ENCODE assay signal across 28 mouse cellular contexts in the genomic region with DNA sequence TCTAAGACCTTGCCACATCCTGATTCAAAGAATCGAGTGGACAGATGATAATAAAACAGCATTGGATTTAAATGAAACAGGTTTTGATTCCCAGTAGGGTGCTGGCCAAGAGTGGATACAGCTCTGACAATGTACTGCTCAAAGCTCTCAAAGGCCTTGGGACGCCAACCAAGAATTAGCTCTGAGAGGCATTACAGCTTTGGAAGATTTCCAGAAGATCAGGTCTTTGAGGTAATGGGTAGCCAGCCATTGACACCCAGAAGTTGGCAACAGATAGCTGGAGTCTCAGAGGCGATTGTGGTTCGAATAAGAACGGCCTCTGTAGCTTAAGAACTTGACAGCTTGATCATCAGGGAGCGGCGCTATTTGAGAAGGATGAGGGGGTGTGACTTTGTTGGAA. TPM values are rescaled to one million over a fixed set of nuclear protein-coding genes. Genes with fewer than 3 reads are reported as not detected.
DNase-seq lines count a peak whose midpoint lies in the region; ATAC-seq and TF ChIP-seq lines count a peak whose summit lies in the region.
"Had no signal": no experiment of that assay in that cellular context is flagged by ENCODE, and none has a peak within 500 bp of the region (broad histone marks: within the 10 kb centered on the region; RNA-seq: fewer than 3 reads in every experiment).

No protein-coding gene starts in this region.

- ATAC-seq in kidney, embryonic 15.5 days (replicated peaks; ENCODE audit: low FRiP score) = no peak
- no peak for ATAC-seq in liver, embryonic 14.5 days (ENCODE audit: insufficient read depth)
- no peak for ATAC-seq in liver, embryonic 11.5 days (replicated peaks; ENCODE audit: low FRiP score)
- no peak for ATAC-seq in liver, embryonic 15.5 days (ENCODE audit: insufficient read depth)
- ATAC-seq: forebrain, embryonic 15.5 days; intestine, embryonic 15.5 days; Patski had no signal

- peak; percentile 21 for DNase-seq in adrenal gland, adult 2 months
- DNase-seq in adrenal gland, adult 18-20 months (ENCODE audit: low spot score in 2 of 2) = no peak
- DNase-seq in kidney, adult 18-20 months = peak; percentile 28
- no peak for DNase-seq in liver, embryonic 14.5 days (ENCODE audit: low read depth in 3 of 3, low spot score in 3 of 3)
- DNase-seq in liver, embryonic 11.5 days (ENCODE audit: low spot score) = no peak
- DNase-seq in cerebellum, adult 11-12 months = no peak
- DNase-seq: adrenal gland, postnatal 36 days; cerebellum, adult 9-10 months; heart, postnatal 10 days; layer of hippocampus, postnatal 36 days; lung, postnatal 4 days; thymus, postnatal 14 days had no signal

- H3K36me3 ChIP-seq in kidney, embryonic 15.5 days = no peaks in the 10 kb centered on the region
- no peaks in the 10 kb centered on the region for H3K36me3 ChIP-seq in liver, embryonic 14.5 days (replicated peaks; ENCODE audit: control insufficient read depth, insufficient read depth, low read depth)
- H3K36me3 ChIP-seq in liver, embryonic 11.5 days (ENCODE audit: control insufficient read depth, insufficient read depth, low read length) = no peaks in the 10 kb centered on the region
- H3K36me3 ChIP-seq in liver, embryonic 15.5 days (replicated peaks) = no peaks in the 10 kb centered on the region
- H3K36me3 ChIP-seq: forebrain, embryonic 15.5 days; intestine, embryonic 15.5 days; lung, embryonic 15.5 days had no signal

- no peaks in the 10 kb centered on the region for H3K27me3 ChIP-seq in kidney, embryonic 15.5 days
- H3K27me3 ChIP-seq in liver, embryonic 14.5 days (ENCODE audit: control insufficient read depth, insufficient read depth, low read length) = no peaks in the 10 kb centered on the region; the same call in 1 of the 2 replicates
- H3K27me3 ChIP-seq in liver, embryonic 11.5 days (replicated peaks; ENCODE audit: control insufficient read depth, insufficient read depth, low read length) = peaks cover 3% of the 10 kb centered on the region; the same call in 1 of the 2 replicates
- H3K27me3 ChIP-seq in liver, embryonic 15.5 days = peaks cover 35% of the 10 kb centered on the region
- H3K27me3 ChIP-seq: forebrain, embryonic 15.5 days; hindbrain, embryonic 12.5 days; intestine, embryonic 15.5 days; limb, embryonic 13.5 days; lung, embryonic 15.5 days; Patski had no signal

- H3K4me3 ChIP-seq in kidney, embryonic 15.5 days (replicated peaks) = no peak overlapping the region
- no peak overlapping the region for H3K4me3 ChIP-seq in liver, embryonic 14.5 days (ENCODE audit: insufficient read depth in 1 of 2, low read depth in 2 of 2, low read length in 2 of 2)
- H3K4me3 ChIP-seq in liver, embryonic 11.5 days (ENCODE audit: low read depth, low read length) = no peak overlapping the region
- no peak overlapping the region for H3K4me3 ChIP-seq in liver, embryonic 15.5 days (replicated peaks)
- H3K4me3 ChIP-seq: embryonic facial prominence, embryonic 10.5 days; forebrain, embryonic 15.5 days; hindbrain, embryonic 12.5 days; intestine, embryonic 15.5 days; layer of hippocampus, adult 2 months; limb, embryonic 13.5 days; lung, embryonic 15.5 days; myocyte had no signal

- TF ChIP-seq EP300 in liver, embryonic 14.5 days (IDR thresholded peaks at IDR 0.05; ENCODE audit: low read depth) = no peak

- no peaks in the 10 kb centered on the region for H3K4me1 ChIP-seq in kidney, embryonic 15.5 days
- peaks cover 15 to 26% of the 10 kb centered on the region in 2 experiments for H3K4me1 ChIP-seq in liver, embryonic 14.5 days (replicated peaks; ENCODE audit: control insufficient read depth in 2 of 2, insufficient read depth in 2 of 2, low read length in 1 of 2)
- H3K4me1 ChIP-seq in liver, embryonic 11.5 days (replicated peaks; ENCODE audit: control insufficient read depth, insufficient read depth, low read length) = peaks cover 6% of the 10 kb centered on the region; the same call in 1 of the 2 replicates
- peaks cover 38% of the 10 kb centered on the region for H3K4me1 ChIP-seq in liver, embryonic 15.5 days (replicated peaks)
- H3K4me1 ChIP-seq: limb, embryonic 13.5 days had no signal

- no peaks in the 10 kb centered on the region for H3K9me3 ChIP-seq in kidney, embryonic 15.5 days (replicated peaks)
- H3K9me3 ChIP-seq in liver, embryonic 14.5 days (ENCODE audit: control insufficient read depth, low read length) = no peaks in the 10 kb centered on the region
- no peaks in the 10 kb centered on the region for H3K9me3 ChIP-seq in liver, embryonic 11.5 days (ENCODE audit: control insufficient read depth, low read length)
- H3K9me3 ChIP-seq in liver, embryonic 15.5 days (replicated peaks) = no peaks in the 10 kb centered on the region
- H3K9me3 ChIP-seq: embryonic facial prominence, embryonic 10.5 days; forebrain, embryonic 15.5 days; hindbrain, embryonic 12.5 days; intestine, embryonic 15.5 days; lung, embryonic 15.5 days had no signal

- no peak overlapping the region for H3K27ac ChIP-seq in kidney, embryonic 15.5 days
- peak overlapping the region; percentile 46; the same call in 1 of the 2 replicates for H3K27ac ChIP-seq in liver, embryonic 14.5 days
- H3K27ac ChIP-seq in liver, embryonic 11.5 days (ENCODE audit: low read depth, low read length) = no peak overlapping the region
- peak overlapping the region; percentile 58; the same call in 1 of the 2 replicates for H3K27ac ChIP-seq in liver, embryonic 15.5 days (replicated peaks)
- H3K27ac ChIP-seq: embryonic facial prominence, embryonic 10.5 days; forebrain, embryonic 15.5 days; hindbrain, embryonic 12.5 days; intestine, embryonic 15.5 days; layer of hippocampus, adult 2 months; limb, embryonic 13.5 days; lung, embryonic 15.5 days had no signal

- H3K9ac ChIP-seq in kidney, embryonic 15.5 days = no peak overlapping the region
- no peak overlapping the region for H3K9ac ChIP-seq in liver, embryonic 14.5 days (replicated peaks)
- H3K9ac ChIP-seq in liver, embryonic 11.5 days (ENCODE audit: low read depth, low read length) = no peak overlapping the region
- H3K9ac ChIP-seq in liver, embryonic 15.5 days = no peak overlapping the region
- H3K9ac ChIP-seq: forebrain, embryonic 15.5 days; hindbrain, embryonic 12.5 days; intestine, embryonic 15.5 days; limb, embryonic 13.5 days; lung, embryonic 15.5 days had no signal

- no peak overlapping the region for H3K4me2 ChIP-seq in kidney, embryonic 15.5 days
- H3K4me2 ChIP-seq in liver, embryonic 14.5 days (ENCODE audit: low read depth) = no peak overlapping the region
- no peak overlapping the region for H3K4me2 ChIP-seq in liver, embryonic 11.5 days
- H3K4me2 ChIP-seq in liver, embryonic 15.5 days = no peak overlapping the region
- H3K4me2 ChIP-seq: forebrain, embryonic 15.5 days; heart, embryonic 11.5 days; hindbrain, embryonic 12.5 days; intestine, embryonic 15.5 days; limb, embryonic 13.5 days; lung, embryonic 15.5 days had no signal

- TF ChIP-seq CTCF in liver, embryonic 14.5 days (IDR thresholded peaks at IDR 0.05; ENCODE audit: low read depth) = no peak

- WGBS in kidney, embryonic 15.5 days = 91% methylated on average over 7 of the region's 7 CpGs
- 63% methylated on average over 7 of the region's 7 CpGs for WGBS in liver, embryonic 14.5 days (ENCODE audit: insufficient replicate concordance)
- WGBS in liver, embryonic 11.5 days = 86% methylated on average over 7 of the region's 7 CpGs
- 72% methylated on average over 7 of the region's 7 CpGs for WGBS in liver, embryonic 15.5 days (ENCODE audit: insufficient replicate concordance)

RNA-seq across cellular contexts. Expression of a gene that starts 8.0 kb away (rescaled TPM):
- 10 to 100 TPM in 1 of 2 experiments, 1 to 10 TPM in 1; 7.6 to 12.4 TPM for total RNA-seq in adrenal gland, adult 2 months (2021)
- polyA plus RNA-seq in adrenal gland, adult 2 months (2012; rRNA removed) = 8.1 and 8.2 TPM in 2 replicates
- 1 to 10 TPM; 8.2 to 8.7 TPM for total RNA-seq in adrenal gland, adult 18-20 months (2021)
- 6.4 and 7.3 TPM in 2 replicates for polyA plus RNA-seq in kidney, embryonic 15.5 days (2015; fragmentation: Nextera tagmentation; extraction: Ambion mirVana)
- 0.95 and 1.0 TPM in 2 replicates for polyA plus RNA-seq in liver, embryonic 14.5 days (2012; rRNA removed)
- polyA plus RNA-seq in liver, embryonic 14.5 days (2014; fragmentation: Nextera tagmentation; extraction: Ambion mirVana) = 0.33 and 0.45 TPM in 2 replicates
- 2.5 and 2.7 TPM in 2 replicates for polyA plus RNA-seq in liver, embryonic 11.5 days (2014; fragmentation: Nextera tagmentation; extraction: Ambion mirVana)
- polyA plus RNA-seq in liver, embryonic 15.5 days (2015; fragmentation: Nextera tagmentation; extraction: Ambion mirVana) = 0.54 and 0.55 TPM in 2 replicates
- total RNA-seq: common myeloid progenitor, adult 5-6 weeks; granulocyte monocyte progenitor cell, adult 5-6 weeks had no signal

RNA-seq across cellular contexts. Expression of a gene that starts 48.6 kb away (rescaled TPM):
- total RNA-seq in adrenal gland, adult 2 months (2021) = 10 to 100 TPM; 11.4 to 23.2 TPM
- 19.6 and 23.4 TPM in 2 replicates for polyA plus RNA-seq in adrenal gland, adult 2 months (2012; rRNA removed)
- total RNA-seq in adrenal gland, adult 18-20 months (2021) = 1 to 10 TPM; 9.3 to 9.4 TPM
- polyA plus RNA-seq in kidney, embryonic 15.5 days (2015; fragmentation: Nextera tagmentation; extraction: Ambion mirVana) = 34.6 and 39.1 TPM in 2 replicates
- 11.2 and 11.9 TPM in 2 replicates for polyA plus RNA-seq in liver, embryonic 14.5 days (2012; rRNA removed)
- polyA plus RNA-seq in liver, embryonic 14.5 days (2014; fragmentation: Nextera tagmentation; extraction: Ambion mirVana) = 9.4 and 10.8 TPM in 2 replicates
- polyA plus RNA-seq in liver, embryonic 11.5 days (2014; fragmentation: Nextera tagmentation; extraction: Ambion mirVana) = 25.9 and 28.7 TPM in 2 replicates
- 11.0 and 12.7 TPM in 2 replicates for polyA plus RNA-seq in liver, embryonic 15.5 days (2015; fragmentation: Nextera tagmentation; extraction: Ambion mirVana)

RNA-seq across cellular contexts. Expression of a gene that starts 52.3 kb away (rescaled TPM):
- 10 to 100 TPM; 38.7 to 47.7 TPM for total RNA-seq in adrenal gland, adult 2 months (2021)
- polyA plus RNA-seq in adrenal gland, adult 2 months (2012; rRNA removed) = 17.1 and 17.8 TPM in 2 replicates
- 10 to 100 TPM; 45.3 to 52.3 TPM for total RNA-seq in adrenal gland, adult 18-20 months (2021)
- polyA plus RNA-seq in kidney, embryonic 15.5 days (2015; fragmentation: Nextera tagmentation; extraction: Ambion mirVana) = 35.3 and 37.6 TPM in 2 replicates
- polyA plus RNA-seq in liver, embryonic 14.5 days (2012; rRNA removed) = 4.3 and 4.8 TPM in 2 replicates
- polyA plus RNA-seq in liver, embryonic 14.5 days (2014; fragmentation: Nextera tagmentation; extraction: Ambion mirVana) = 13.3 and 14.5 TPM in 2 replicates
- 35.8 and 44.9 TPM in 2 replicates for polyA plus RNA-seq in liver, embryonic 11.5 days (2014; fragmentation: Nextera tagmentation; extraction: Ambion mirVana)
- 16.2 and 17.0 TPM in 2 replicates for polyA plus RNA-seq in liver, embryonic 15.5 days (2015; fragmentation: Nextera tagmentation; extraction: Ambion mirVana)

RNA-seq across cellular contexts. Expression of a gene that starts 54.1 kb away (rescaled TPM):
- 10 to 100 TPM in 1 of 2 experiments, 1 to 10 TPM in 1; 6.8 to 20.2 TPM for total RNA-seq in adrenal gland, adult 2 months (2021)
- polyA plus RNA-seq in adrenal gland, adult 2 months (2012; rRNA removed) = not detected in 2 replicates
- 10 to 100 TPM in 1 of 2 experiments, not detected in 1; 11.6 TPM for total RNA-seq in adrenal gland, adult 18-20 months (2021)
- polyA plus RNA-seq in kidney, embryonic 15.5 days (2015; fragmentation: Nextera tagmentation; extraction: Ambion mirVana) = not detected in 2 replicates
- not detected in 2 replicates for polyA plus RNA-seq in liver, embryonic 14.5 days (2012; rRNA removed)
- polyA plus RNA-seq in liver, embryonic 14.5 days (2014; fragmentation: Nextera tagmentation; extraction: Ambion mirVana) = not detected in 2 replicates
- not detected in 2 replicates for polyA plus RNA-seq in liver, embryonic 11.5 days (2014; fragmentation: Nextera tagmentation; extraction: Ambion mirVana)
- not detected in 2 replicates for polyA plus RNA-seq in liver, embryonic 15.5 days (2015; fragmentation: Nextera tagmentation; extraction: Ambion mirVana)
- total RNA-seq: common myeloid progenitor, adult 5-6 weeks had no signal
- polyA plus RNA-seq: embryonic facial prominence, embryonic 10.5 days; heart, embryonic 11.5 days; hindbrain, embryonic 12.5 days; intestine, embryonic 15.5 days; limb, embryonic 13.5 days; lung, embryonic 15.5 days; myocyte; neural tube, embryonic 14.5 days; Patski; small intestine, adult 2 months had no signal

Comparison
In these comparisons a context has a peak if more than half of its experiments do, and no peak if none do; other contexts are left out.
1. DNase-seq: peak in adrenal gland, adult 2 months (single experiment) and kidney, adult 18-20 months (single experiment); none in adrenal gland, adult 18-20 months (0 of 2), liver, embryonic 14.5 days (0 of 3), liver, embryonic 11.5 days (single experiment) and cerebellum, adult 11-12 months (single experiment).
2. H3K27ac ChIP-seq: peak in liver, embryonic 14.5 days (single experiment) and liver, embryonic 15.5 days (single experiment); none in kidney, embryonic 15.5 days (single experiment) and liver, embryonic 11.5 days (single experiment).